Mouse (Mus musculus): ENCODE data around the gene Mpped2. TPM values are rescaled to one million over a fixed set of nuclear protein-coding genes. Genes with fewer than 3 reads are reported as not detected.

The Mpped2 gene
- polyA plus RNA-seq, 1 experiment from 2014 or later: 165 TPM

- Histone ChIP-seq H3K4me1 (peaks cover 43% of the 10 kb centered on the region), H3K4me3 (replicated peaks) (no peak overlapping the region), H3K36me3 (replicated peaks) (no peaks in the 10 kb centered on the region), H3K9me3 (no peaks in the 10 kb centered on the region), H3K4me2 (no peak overlapping the region), H3K27ac (no peak overlapping the region), H3K27me3 (0 out of 2 replicates have a peak, but pooled peaks cover 2% of the 10 kb centered on the region), H3K9ac (no peak overlapping the region)
- whole genome bisulfite sequencing: 82% methylated on average over 1 of the region's 1 CpGs
- no peak for ATAC-seq (ENCODE audit: low FRiP score)
These were observed 133.0 kb downstream of the Mpped2 start for GRCm38 (mm10) chr2:106826023-106826422.

- no peak overlapping the region for H3K4me2 ChIP-seq
- 0 out of 2 replicates have a peak, but pooled peaks cover 2% of the 10 kb centered on the region for H3K27me3 ChIP-seq
- no peak overlapping the region for H3K4me3 ChIP-seq (replicated peaks)
- no peaks in the 10 kb centered on the region for H3K36me3 ChIP-seq (replicated peaks)
- WGBS: 77% methylated on average over 4 of the region's 4 CpGs
- H3K9me3 ChIP-seq: no peaks in the 10 kb centered on the region
- no peak for ATAC-seq (ENCODE audit: low FRiP score)
- H3K27ac ChIP-seq: no peak overlapping the region
- H3K4me1 ChIP-seq: peaks cover 35% of the 10 kb centered on the region
- no peak overlapping the region for H3K9ac ChIP-seq
These were observed 133.7 kb downstream of the Mpped2 start for GRCm38 (mm10) chr2:106826806-106827205.

- no peaks in the 10 kb centered on the region for H3K36me3 ChIP-seq (replicated peaks)
- H3K9ac ChIP-seq: no peak overlapping the region
- no peaks in the 10 kb centered on the region for H3K27me3 ChIP-seq
- peak; percentile 17; the same call in 1 of the 2 replicates for ATAC-seq (ENCODE audit: low FRiP score)
- WGBS: 49% methylated on average over 12 of the region's 12 CpGs
- H3K4me3 ChIP-seq (replicated peaks): no peak overlapping the region
- peaks cover 30% of the 10 kb centered on the region for H3K4me1 ChIP-seq
- H3K27ac ChIP-seq: 0 out of 2 replicates have a peak overlapping the region, but pooled peaks have one; percentile 19
- no peaks in the 10 kb centered on the region for H3K9me3 ChIP-seq
- no peak overlapping the region for H3K4me2 ChIP-seq
These were observed 135.7 kb downstream of the Mpped2 start for GRCm38 (mm10) chr2:106828573-106829310.

GRCm38 (mm10) chr2:106829420-106829819 is 136.4 kb downstream of the Mpped2 start:
- no peak for ATAC-seq (ENCODE audit: low FRiP score)
- no peak overlapping the region for H3K4me2 ChIP-seq
- no peak overlapping the region for H3K9ac ChIP-seq
- no peaks in the 10 kb centered on the region for H3K27me3 ChIP-seq
- 0 out of 2 replicates have a peak overlapping the region, but pooled peaks have one; percentile 19 for H3K27ac ChIP-seq
- H3K4me1 ChIP-seq: peaks cover 32% of the 10 kb centered on the region
- no peaks in the 10 kb centered on the region for H3K36me3 ChIP-seq (replicated peaks)
- WGBS: 74% methylated on average over 4 of the region's 4 CpGs
- no peaks in the 10 kb centered on the region for H3K9me3 ChIP-seq
- no peak overlapping the region for H3K4me3 ChIP-seq (replicated peaks)

- Histone ChIP-seq H3K27me3 (no peaks in the 10 kb centered on the region), H3K36me3 (replicated peaks) (no peaks in the 10 kb centered on the region), H3K4me3 (replicated peaks) (no peak overlapping the region), H3K9me3 (no peaks in the 10 kb centered on the region), H3K27ac (no peak overlapping the region), H3K4me1 (peaks cover 51% of the 10 kb centered on the region), H3K4me2 (no peak overlapping the region), H3K9ac (no peak overlapping the region)
- ATAC-seq (ENCODE audit: low FRiP score): no peak
- WGBS: 49% methylated on average over 2 of the region's 2 CpGs
These were observed 139.5 kb downstream of the Mpped2 start for GRCm38 (mm10) chr2:106832577-106832976.

GRCm38 (mm10) chr2:106833212-106833611 is 140.1 kb downstream of the Mpped2 start:
- ATAC-seq (ENCODE audit: low FRiP score): no peak
- 72% methylated on average over 5 of the region's 5 CpGs for WGBS
- peaks cover 50% of the 10 kb centered on the region for H3K4me1 ChIP-seq
- no peaks in the 10 kb centered on the region for H3K36me3 ChIP-seq (replicated peaks)
- H3K27me3 ChIP-seq: no peaks in the 10 kb centered on the region
- no peak overlapping the region for H3K4me3 ChIP-seq (replicated peaks)
- H3K9ac ChIP-seq: no peak overlapping the region
- no peak overlapping the region for H3K27ac ChIP-seq
- H3K4me2 ChIP-seq: no peak overlapping the region
- no peaks in the 10 kb centered on the region for H3K9me3 ChIP-seq

- Histone ChIP-seq H3K27me3 (no peaks in the 10 kb centered on the region), H3K9ac (no peak overlapping the region), H3K9me3 (no peaks in the 10 kb centered on the region), H3K4me1 (peaks cover 36% of the 10 kb centered on the region), H3K27ac (no peak overlapping the region), H3K36me3 (replicated peaks) (0 out of 2 replicates have a peak, but pooled peaks cover 5% of the 10 kb centered on the region), H3K4me3 (replicated peaks) (no peak overlapping the region), H3K4me2 (no peak overlapping the region)
- no peak for ATAC-seq (ENCODE audit: low FRiP score)
- WGBS: 27% methylated on average over 8 of the region's 8 CpGs
These were observed 142.3 kb downstream of the Mpped2 start for GRCm38 (mm10) chr2:106835321-106835720.

- no peaks in the 10 kb centered on the region for H3K27me3 ChIP-seq
- no peaks in the 10 kb centered on the region for H3K9me3 ChIP-seq
- no peak overlapping the region for H3K27ac ChIP-seq
- H3K4me3 ChIP-seq (replicated peaks): no peak overlapping the region
- H3K4me1 ChIP-seq: peaks cover 36% of the 10 kb centered on the region
- H3K9ac ChIP-seq: no peak overlapping the region
- ATAC-seq (ENCODE audit: low FRiP score): no peak
- no peak overlapping the region for H3K4me2 ChIP-seq
- H3K36me3 ChIP-seq (replicated peaks): peaks cover 5% of the 10 kb centered on the region; the same call in 1 of the 2 replicates
- 87% methylated on average over 4 of the region's 4 CpGs for WGBS
These were observed 144.2 kb downstream of the Mpped2 start for GRCm38 (mm10) chr2:106837241-106837640.

- Histone ChIP-seq H3K4me1 (peaks cover 11% of the 10 kb centered on the region), H3K27me3 (no peaks in the 10 kb centered on the region), H3K4me3 (replicated peaks) (no peak overlapping the region), H3K4me2 (no peak overlapping the region), H3K9ac (no peak overlapping the region), H3K9me3 (no peaks in the 10 kb centered on the region), H3K36me3 (replicated peaks) (peaks cover 5% of the 10 kb centered on the region; the same call in 1 of the 2 replicates), H3K27ac (no peak overlapping the region)
- no peak for ATAC-seq (ENCODE audit: low FRiP score)
- 80% methylated on average over 9 of the region's 9 CpGs for WGBS
These were observed 151.1 kb downstream of the Mpped2 start for GRCm38 (mm10) chr2:106844147-106844546.

- peaks cover 15% of the 10 kb centered on the region for H3K4me1 ChIP-seq
- no peak overlapping the region for H3K4me2 ChIP-seq
- H3K36me3 ChIP-seq (replicated peaks): no peaks in the 10 kb centered on the region; the same call in 1 of the 2 replicates
- H3K9ac ChIP-seq: no peak overlapping the region
- no peak overlapping the region for H3K4me3 ChIP-seq (replicated peaks)
- 0 out of 2 replicates have a peak overlapping the region, but pooled peaks have one; percentile 5 for H3K27ac ChIP-seq
- WGBS: 80% methylated on average over 10 of the region's 10 CpGs
- no peaks in the 10 kb centered on the region for H3K9me3 ChIP-seq
- ATAC-seq (ENCODE audit: low FRiP score): no peak
- H3K27me3 ChIP-seq: no peaks in the 10 kb centered on the region
These were observed 152.0 kb downstream of the Mpped2 start for GRCm38 (mm10) chr2:106844766-106845678.

GRCm38 (mm10) chr2:106846511-106846910 is 153.4 kb downstream of the Mpped2 start:
- Histone ChIP-seq H3K4me2 (no peak overlapping the region), H3K27ac (no peak overlapping the region)
- 60% methylated on average over 4 of the region's 4 CpGs for WGBS

GRCm38 (mm10) chr2:106849389-106849788 is 156.3 kb downstream of the Mpped2 start:
- no peaks in the 10 kb centered on the region for H3K9me3 ChIP-seq
- H3K9ac ChIP-seq: no peak overlapping the region
- no peaks in the 10 kb centered on the region for H3K36me3 ChIP-seq (replicated peaks)
- H3K27ac ChIP-seq: peak overlapping the region; percentile 59; the same call in 1 of the 2 replicates
- H3K4me1 ChIP-seq: peaks cover 29% of the 10 kb centered on the region
- 37% methylated on average over 9 of the region's 9 CpGs for WGBS
- ATAC-seq (ENCODE audit: low FRiP score): peak; percentile 66; the same call in 1 of the 2 replicates
- H3K4me2 ChIP-seq: no peak overlapping the region
- no peak overlapping the region for H3K4me3 ChIP-seq (replicated peaks)
- no peaks in the 10 kb centered on the region; the same call in 1 of the 2 replicates for H3K27me3 ChIP-seq

More at GRCm38 (mm10) chr2:106846511-106846910, 153.4 kb downstream of the Mpped2 start:
- no peak for ATAC-seq (ENCODE audit: low FRiP score)
- Histone ChIP-seq H3K27me3 (no peaks in the 10 kb centered on the region), H3K36me3 (replicated peaks) (no peaks in the 10 kb centered on the region), H3K9me3 (no peaks in the 10 kb centered on the region), H3K9ac (no peak overlapping the region), H3K4me1 (peaks cover 16% of the 10 kb centered on the region), H3K4me3 (replicated peaks) (no peak overlapping the region)
